Mouse (Mus musculus) gastrocnemius, adult 18-20 months (tissue): ENCODE measurements around the gene Zdhhc17. TPM values are rescaled to one million over a fixed set of nuclear protein-coding genes. Genes with fewer than 3 reads are reported as not detected.
A peak's percentile ranks its signal among the peaks of the same experiment; 100 is the strongest.

Experiments used
- DNase-seq: peaks from one replicate; pipeline ENCODE4 v3.0.0; 2021; ENCODE audit warnings: low spot score
- total RNA-seq, 2 experiments: library from RNA; stranded (reverse); gene quantifications; 2 replicates each; pipeline ENCODE4 v1.2.3; 2021

The Zdhhc17 gene
- total RNA-seq, 2 experiments from 2014 or later: 17.1 to 19.2 TPM

- no peak for DNase-seq
These were observed 4.1 kb downstream of the Zdhhc17 start for GRCm38 (mm10) chr10:111005611-111006488.

DNA sequence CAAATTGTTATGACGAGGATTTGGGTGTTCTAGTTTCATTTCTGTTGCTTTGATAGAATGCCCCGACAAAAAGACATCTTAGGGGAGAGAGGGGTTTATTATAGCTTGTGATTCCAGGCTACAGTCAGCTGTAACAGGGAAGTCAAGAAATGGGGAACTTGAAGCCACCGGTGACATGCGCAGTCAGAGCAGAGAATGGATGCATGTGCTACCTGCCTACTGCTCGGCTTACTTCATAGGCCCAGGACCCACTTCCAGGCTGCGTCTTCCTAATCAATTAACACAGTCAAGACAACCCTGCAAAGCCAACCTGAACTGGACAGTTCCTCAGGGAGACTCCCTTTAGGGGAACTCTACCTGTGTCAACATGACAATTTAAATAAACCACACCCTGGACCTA lies 5.7 kb downstream of the Zdhhc17 start:
- no peak for DNase-seq

- DNase-seq: no peak
These were observed 10.7 kb downstream of the Zdhhc17 start for GRCm38 (mm10) chr10:110999201-110999600.

GRCm38 (mm10) chr10:110997180-110997579 lies 12.8 kb downstream of the Zdhhc17 start:
- DNase-seq: no peak

DNA sequence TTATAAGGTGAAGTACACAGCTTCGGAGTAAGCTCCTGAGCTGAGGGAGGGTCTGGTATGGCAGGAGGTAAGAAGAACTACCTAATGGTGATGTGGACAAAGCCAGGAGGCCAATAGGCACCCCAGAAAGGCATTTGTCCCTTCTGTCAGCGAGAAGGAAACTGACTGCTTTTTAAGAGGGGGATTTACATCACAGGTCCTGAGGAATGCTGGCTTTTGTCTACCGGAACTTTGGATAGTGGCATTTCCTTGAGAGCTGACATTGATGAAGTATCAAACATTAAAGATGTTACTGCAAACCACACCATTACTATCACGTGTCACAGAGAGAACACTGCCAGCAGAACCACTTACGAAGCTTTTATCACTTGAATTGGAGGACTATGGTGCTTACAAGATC lies 15.2 kb downstream of the Zdhhc17 start:
- no peak for DNase-seq

DNA sequence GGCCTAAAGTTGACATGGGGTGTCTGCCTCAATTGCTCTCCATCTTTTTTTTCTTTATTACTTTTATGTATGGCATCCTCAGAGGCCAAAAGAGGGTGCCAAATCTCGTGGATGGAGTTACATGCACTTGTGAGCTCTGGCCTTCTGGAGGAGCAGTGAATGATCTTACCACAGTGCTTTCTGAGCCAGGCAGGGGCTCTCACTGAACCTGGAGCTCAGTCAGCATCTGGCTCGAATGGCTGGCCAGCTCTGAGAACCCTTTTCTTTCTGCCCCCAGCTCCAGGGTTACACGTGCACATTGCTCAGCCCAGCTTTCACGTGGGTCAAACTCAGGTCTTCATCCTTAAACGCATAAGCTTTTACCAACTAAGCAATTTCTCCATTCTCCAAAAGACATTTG lies 16.7 kb downstream of the Zdhhc17 start:
- DNase-seq: no peak

DNA sequence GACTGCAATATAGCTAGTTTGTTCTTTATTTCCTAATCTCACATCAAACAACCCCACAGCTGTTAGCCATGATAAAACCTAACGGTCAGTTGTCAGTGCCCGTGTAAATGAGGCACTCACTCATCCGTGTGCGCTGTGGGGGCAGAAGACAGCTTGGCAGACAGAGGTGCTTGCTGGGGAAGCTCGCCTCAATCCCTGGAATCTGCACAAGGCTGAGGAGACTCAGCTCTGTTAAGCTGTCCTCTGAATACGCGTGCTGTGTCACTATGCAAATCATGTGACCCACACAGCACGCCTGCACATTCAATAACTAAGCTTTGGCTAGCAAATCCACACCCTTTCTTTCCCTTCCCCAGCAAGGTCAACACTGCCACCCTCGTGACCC lies 17.9 kb downstream of the Zdhhc17 start:
- no peak for DNase-seq

DNA sequence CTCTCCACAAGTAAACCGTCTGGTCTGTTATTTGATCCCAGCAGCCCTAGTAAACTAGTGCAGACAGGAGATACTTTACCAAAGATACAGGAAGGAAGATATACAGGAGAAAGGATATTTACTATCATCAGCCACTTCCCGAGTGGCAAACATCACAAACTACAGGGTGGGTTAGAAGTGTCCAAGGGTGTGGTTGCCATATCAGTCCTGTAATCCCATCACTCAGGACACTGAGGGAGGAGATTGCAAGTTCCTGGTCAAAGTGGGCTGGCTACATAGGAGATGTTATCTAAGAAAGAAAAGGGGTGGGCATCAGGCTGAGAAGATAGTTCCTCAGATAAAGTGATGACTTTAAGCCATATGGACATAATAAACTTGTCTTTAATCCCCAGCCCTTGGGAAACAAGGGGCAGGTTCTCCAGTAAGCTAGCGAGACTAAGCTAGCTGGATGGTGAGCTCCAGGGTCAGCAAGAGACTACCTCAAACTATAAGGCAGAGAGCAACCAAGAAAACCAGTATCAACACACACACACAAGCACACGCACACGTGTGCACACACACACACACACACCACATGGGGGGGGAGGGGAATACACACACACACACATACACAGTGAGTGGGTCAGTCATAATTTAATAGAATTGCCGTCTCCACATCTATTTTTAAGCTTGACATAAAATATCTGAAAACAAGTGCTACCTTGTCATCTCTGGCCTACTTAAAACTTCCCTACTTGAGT lies 18.5 kb downstream of the Zdhhc17 start:
- DNase-seq: no peak

DNA sequence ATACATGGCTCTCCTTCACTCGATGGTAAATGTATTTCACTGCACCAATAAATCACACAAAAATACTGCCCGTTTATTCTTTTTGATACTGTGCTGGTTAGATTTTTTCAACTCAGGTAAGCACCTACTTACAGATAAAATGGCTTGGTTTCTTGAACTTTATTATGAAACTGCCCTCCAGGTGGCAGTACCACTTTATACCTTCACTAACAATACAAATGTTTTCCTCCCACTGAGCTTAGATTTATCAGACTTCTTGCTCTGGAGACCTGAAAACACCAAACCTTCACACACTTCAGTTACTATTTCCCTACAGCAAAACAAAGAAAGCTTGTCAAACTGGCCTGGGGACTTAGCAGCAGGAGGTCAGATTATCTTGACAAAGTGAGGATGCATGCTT lies 20.2 kb downstream of the Zdhhc17 start:
- no peak for DNase-seq

GRCm38 (mm10) chr10:110986682-110987081 lies 23.3 kb downstream of the Zdhhc17 start:
- DNase-seq: no peak

DNA sequence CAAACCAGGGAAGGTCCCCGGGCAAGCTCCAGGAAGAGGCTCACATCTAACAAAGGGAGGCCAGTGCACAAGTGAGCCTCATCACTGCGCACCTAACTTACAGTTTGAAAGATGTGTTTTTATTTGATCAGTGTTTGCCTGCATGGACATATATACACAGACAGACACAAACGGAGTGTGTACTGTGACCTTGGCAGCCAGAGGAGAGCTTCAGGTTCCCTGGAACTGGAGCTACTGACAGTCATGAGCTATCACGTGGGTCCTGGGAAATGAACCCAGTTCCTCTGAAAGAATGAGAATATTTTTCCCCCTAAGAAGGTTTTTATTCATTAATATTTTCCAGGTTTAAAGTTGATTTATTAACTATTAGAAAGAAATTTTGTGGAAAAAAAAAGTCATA lies 27.2 kb downstream of the Zdhhc17 start:
- peak; percentile 48 for DNase-seq

GRCm38 (mm10) chr10:110980441-110980840 lies 29.5 kb downstream of the Zdhhc17 start:
- DNase-seq: no peak

GRCm38 (mm10) chr10:110979431-110979830 lies 30.5 kb downstream of the Zdhhc17 start:
- DNase-seq: no peak

DNA sequence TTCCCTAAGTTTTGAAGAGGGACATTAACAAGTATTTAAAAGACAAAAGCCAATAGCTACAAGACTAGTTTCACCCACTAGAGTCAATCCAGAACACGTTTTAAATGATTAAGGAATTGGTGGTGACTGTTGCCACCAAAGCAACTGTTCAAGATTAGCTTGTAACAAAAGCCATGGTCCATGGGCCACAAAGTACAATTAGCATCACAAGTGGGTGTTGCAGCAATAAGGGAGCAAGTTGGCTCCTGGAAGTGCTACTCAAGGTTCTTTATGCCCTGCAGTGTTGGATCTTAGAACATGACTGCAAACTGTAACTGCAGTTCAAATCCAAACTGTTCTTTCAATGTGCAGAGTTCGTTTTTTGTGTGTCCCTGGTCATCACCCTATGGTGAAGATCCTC lies 32.6 kb downstream of the Zdhhc17 start:
- DNase-seq: no peak

DNA sequence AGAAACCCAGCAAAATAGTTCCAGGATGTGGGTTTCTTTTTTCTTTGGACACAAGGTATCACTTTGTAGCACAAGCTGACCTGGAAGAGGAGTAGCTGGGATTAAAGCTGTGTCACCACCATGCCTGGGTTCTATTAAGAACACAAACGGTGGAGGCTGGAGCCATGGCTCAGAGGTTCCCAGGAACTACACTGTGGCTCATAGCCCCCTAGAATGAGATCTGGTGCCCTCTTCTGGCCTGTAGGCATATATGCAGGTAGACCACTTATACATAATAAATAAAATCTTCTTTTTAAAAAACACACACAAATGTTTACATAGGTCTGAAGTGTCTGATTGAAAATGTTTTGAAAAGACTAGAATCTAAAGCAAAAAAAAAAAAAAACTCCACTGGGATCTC lies 33.9 kb downstream of the Zdhhc17 start:
- DNase-seq: peak; percentile 40

DNA sequence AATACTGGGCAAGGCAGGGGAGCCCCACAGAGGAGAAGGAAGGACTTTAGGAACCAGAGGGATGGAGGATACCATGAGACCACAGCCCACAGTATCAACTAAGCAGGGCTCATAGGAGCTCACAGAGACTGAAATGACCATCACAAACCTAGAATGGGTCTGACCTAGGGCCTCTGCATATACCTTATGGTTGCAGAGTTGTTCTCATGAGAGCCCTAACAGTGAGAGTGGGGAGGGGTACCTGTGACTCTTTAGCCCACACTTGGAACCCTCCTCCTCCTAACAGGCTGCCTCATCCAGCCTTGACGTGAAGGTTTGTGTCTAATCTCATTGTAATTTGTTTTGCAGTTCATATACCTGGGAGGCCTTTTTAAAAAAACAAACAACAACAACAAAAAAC lies 35.1 kb downstream of the Zdhhc17 start:
- no peak for DNase-seq

- DNase-seq: peak; percentile 57
These were observed 35.5 kb downstream of the Zdhhc17 start for GRCm38 (mm10) chr10:110974463-110974862.

DNA sequence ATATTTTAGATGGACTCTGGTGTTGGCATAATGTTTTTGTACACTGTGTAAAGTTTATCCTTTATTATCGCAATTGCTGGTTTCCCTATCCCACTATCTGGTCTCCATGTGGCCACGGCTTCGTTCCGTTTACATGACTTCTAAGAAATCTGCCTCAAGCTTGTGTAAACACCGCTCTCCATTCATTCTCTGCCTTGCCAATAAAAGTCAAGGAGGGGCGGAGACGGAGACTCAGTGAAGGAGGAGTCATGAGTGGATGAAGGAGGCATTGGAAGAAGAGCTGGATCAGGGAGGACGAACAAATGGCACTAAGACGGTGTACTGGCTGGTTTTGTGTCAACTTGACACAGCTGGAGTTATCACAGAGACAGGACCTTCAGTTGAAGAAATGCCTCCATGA lies 37.9 kb downstream of the Zdhhc17 start:
- DNase-seq: no peak

DNA sequence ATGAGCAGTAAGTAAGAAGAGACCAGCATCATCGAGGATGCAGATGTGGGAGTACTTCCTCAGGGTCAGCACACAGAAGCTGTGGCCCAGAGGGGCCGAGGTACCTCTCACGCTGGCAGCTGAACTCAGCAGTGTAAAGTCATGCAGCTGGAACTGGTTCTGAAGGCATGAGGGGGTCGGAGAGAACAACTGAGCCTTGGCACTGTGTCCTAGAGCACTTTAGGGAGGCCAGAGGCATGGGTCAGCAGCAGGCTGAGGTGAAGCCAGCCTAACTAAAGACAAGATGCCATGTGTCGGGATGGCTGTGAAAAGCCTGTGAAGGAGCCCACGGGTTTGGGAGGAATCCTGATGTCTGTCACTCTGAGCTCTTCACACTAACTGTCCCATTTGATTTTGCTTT lies 38.5 kb downstream of the Zdhhc17 start:
- DNase-seq: no peak

DNA sequence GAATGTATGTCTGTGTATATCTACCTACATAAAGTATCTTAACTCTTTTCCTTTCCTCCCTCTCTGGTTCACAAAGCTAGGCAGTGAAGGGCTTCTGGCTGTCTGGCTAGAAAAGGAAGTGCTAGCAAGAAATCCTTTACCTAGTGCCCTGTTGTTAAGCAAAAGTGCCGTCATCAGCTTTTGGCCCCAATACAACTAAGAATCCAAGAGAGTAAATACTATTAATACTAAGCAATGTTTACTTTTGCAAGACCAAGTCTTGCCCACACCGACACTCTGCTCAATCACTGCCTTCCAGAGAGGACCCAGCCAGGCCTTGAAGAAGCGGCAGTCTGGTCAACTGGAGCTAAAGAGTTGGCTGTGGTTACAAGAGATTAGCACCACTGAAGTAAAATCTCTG lies 38.9 kb downstream of the Zdhhc17 start:
- DNase-seq: no peak

GRCm38 (mm10) chr10:110962172-110962571 lies 47.8 kb downstream of the Zdhhc17 start:
- DNase-seq: no peak

DNA sequence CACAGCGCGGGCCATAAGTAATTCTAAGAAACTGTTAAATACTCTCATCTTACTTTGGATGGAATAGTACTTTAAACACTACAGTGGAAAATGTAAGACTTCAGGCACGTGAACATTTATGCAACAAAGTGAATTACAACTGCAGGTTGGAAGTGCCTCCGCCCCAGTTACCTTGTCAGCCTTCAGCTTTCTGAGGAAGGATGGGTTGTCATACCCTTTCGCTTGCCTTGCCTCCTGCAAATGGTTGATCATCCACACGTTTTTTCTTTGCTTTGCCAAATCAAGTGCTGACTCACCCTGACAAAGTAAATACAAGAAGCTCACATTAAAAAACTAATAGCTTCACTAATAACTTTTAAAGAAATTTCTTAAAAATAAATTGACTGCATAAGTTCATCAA lies 49.1 kb downstream of the Zdhhc17 start:
- DNase-seq: no peak

GRCm38 (mm10) chr10:110959781-110960180 lies 50.2 kb downstream of the Zdhhc17 start:
- no peak for DNase-seq
